Mouse (Mus musculus): ENCODE measurements around the gene Adprhl1. TPM values are rescaled to one million over a fixed set of nuclear protein-coding genes. Genes with fewer than 3 reads are reported as not detected.

Gene Adprhl1
- polyA plus RNA-seq, 1 experiment from 2014 or later = 0.25 TPM

- no peak for DNase-seq (ENCODE audit: low spot score)
- 74% methylated on average over 3 of the region's 3 CpGs for WGBS
- no peak overlapping the region for H3K4me3 ChIP-seq
- no peaks in the 10 kb centered on the region for H3K27me3 ChIP-seq (ENCODE audit: insufficient read depth, poor library complexity, severe bottlenecking)
- H3K36me3 ChIP-seq = peaks cover 34% of the 10 kb centered on the region
- H3K4me1 ChIP-seq (replicated peaks) = no peaks in the 10 kb centered on the region
- no peak overlapping the region for H3K27ac ChIP-seq
- H3K9me3 ChIP-seq = no peaks in the 10 kb centered on the region
These were observed 9.4 kb upstream of the Adprhl1 start for GRCm38 (mm10) chr8:13263376-13263775.

GRCm38 (mm10) chr8:13253413-13253812 is 549 bp downstream of the Adprhl1 start:
- Histone ChIP-seq H3K4me1 (replicated peaks) (peaks cover 11% of the 10 kb centered on the region), H3K27me3 (ENCODE audit: insufficient read depth, poor library complexity, severe bottlenecking) (no peaks in the 10 kb centered on the region), H3K36me3 (peaks cover 28% of the 10 kb centered on the region), H3K4me3 (no peak overlapping the region), H3K27ac (0 out of 2 replicates have a peak overlapping the region, but pooled peaks have one; percentile 5), H3K9me3 (no peaks in the 10 kb centered on the region)
- no peak for DNase-seq (ENCODE audit: low spot score)
- WGBS = 79% methylated on average over 5 of the region's 5 CpGs

GRCm38 (mm10) chr8:13252837-13253236 is 1.1 kb downstream of the Adprhl1 start:
- H3K4me1 ChIP-seq (replicated peaks) = peaks cover 11% of the 10 kb centered on the region
- no peak overlapping the region for H3K4me3 ChIP-seq
- no peak overlapping the region for H3K27ac ChIP-seq
- DNase-seq (ENCODE audit: low spot score) = no peak
- 90% methylated on average over 13 of the region's 13 CpGs for WGBS
- H3K27me3 ChIP-seq (ENCODE audit: insufficient read depth, poor library complexity, severe bottlenecking) = no peaks in the 10 kb centered on the region
- H3K36me3 ChIP-seq = peaks cover 23% of the 10 kb centered on the region
- no peaks in the 10 kb centered on the region for H3K9me3 ChIP-seq

- H3K4me3 ChIP-seq = no peak overlapping the region
- H3K4me1 ChIP-seq (replicated peaks) = no peaks in the 10 kb centered on the region
- H3K27ac ChIP-seq = no peak overlapping the region
- DNase-seq (ENCODE audit: low spot score) = no peak
- no peaks in the 10 kb centered on the region for H3K27me3 ChIP-seq (ENCODE audit: insufficient read depth, poor library complexity, severe bottlenecking)
- no peaks in the 10 kb centered on the region for H3K36me3 ChIP-seq
- 92% methylated on average over 11 of the region's 11 CpGs for WGBS
- H3K9me3 ChIP-seq = no peaks in the 10 kb centered on the region
These were observed 9.6 kb downstream of the Adprhl1 start for GRCm38 (mm10) chr8:13244343-13244880.

DNA sequence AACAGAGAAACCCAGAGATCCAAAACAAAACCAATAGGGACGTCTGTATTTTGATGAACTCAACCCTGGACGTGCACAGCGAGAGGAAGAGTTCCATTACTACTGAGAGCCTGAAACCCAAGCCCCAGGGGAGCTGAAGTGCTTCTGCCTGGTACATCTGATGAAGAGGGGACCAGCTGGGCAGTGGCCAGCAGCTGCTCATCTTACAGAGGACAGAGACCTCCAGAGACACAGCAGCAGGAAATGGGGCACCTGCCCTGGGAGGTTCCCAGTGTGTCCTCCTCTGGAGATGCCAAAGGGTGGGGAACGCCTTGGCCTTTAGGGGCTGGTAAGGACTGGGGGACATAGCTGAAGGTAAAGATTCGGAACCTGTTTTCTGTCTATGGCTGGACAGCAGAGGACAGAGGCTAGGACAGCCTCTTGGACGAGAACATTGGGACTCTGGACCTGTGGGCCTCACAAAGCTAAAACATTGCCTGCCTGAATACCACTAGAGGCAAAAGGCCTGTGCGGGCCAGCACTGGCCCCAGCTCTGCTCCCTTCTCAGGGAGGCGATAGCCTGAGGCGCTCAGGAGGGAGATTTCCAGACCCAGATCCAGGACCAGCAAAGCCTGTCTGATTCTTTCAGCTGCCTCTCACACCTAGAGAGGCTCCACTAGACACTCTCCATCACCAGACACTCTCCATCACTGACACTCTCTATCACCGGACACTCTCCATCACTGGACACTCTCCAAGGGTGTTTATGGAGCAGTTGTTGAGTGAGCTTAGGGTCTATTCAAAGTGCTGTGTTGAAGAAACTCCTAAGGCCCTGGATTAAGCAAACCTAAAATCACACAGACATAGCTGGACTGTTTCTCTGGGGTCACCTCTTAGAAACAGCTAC is 10.7 kb downstream of the Adprhl1 start:
- no peak for DNase-seq (ENCODE audit: low spot score)
- H3K27ac ChIP-seq = no peak overlapping the region
- no peaks in the 10 kb centered on the region for H3K27me3 ChIP-seq (ENCODE audit: insufficient read depth, poor library complexity, severe bottlenecking)
- H3K9me3 ChIP-seq = no peaks in the 10 kb centered on the region
- 76% methylated on average over 10 of the region's 10 CpGs for WGBS
- no peaks in the 10 kb centered on the region for H3K4me1 ChIP-seq (replicated peaks)
- no peak overlapping the region for H3K4me3 ChIP-seq
- no peaks in the 10 kb centered on the region for H3K36me3 ChIP-seq

GRCm38 (mm10) chr8:13240691-13241090 is 13.3 kb downstream of the Adprhl1 start:
- Histone ChIP-seq H3K9me3 (no peaks in the 10 kb centered on the region), H3K36me3 (no peaks in the 10 kb centered on the region), H3K27me3 (ENCODE audit: insufficient read depth, poor library complexity, severe bottlenecking) (no peaks in the 10 kb centered on the region), H3K4me1 (replicated peaks) (no peaks in the 10 kb centered on the region), H3K27ac (no peak overlapping the region), H3K4me3 (no peak overlapping the region)
- DNase-seq (ENCODE audit: low spot score) = no peak
- 84% methylated on average over 7 of the region's 7 CpGs for WGBS

- Histone ChIP-seq H3K36me3 (no peaks in the 10 kb centered on the region), H3K4me3 (no peak overlapping the region), H3K27ac (no peak overlapping the region), H3K27me3 (ENCODE audit: insufficient read depth, poor library complexity, severe bottlenecking) (no peaks in the 10 kb centered on the region), H3K9me3 (no peaks in the 10 kb centered on the region), H3K4me1 (replicated peaks) (no peaks in the 10 kb centered on the region)
- no peak for DNase-seq (ENCODE audit: low spot score)
- 96% methylated on average over 9 of the region's 9 CpGs for WGBS
These were observed 13.9 kb downstream of the Adprhl1 start for GRCm38 (mm10) chr8:13240055-13240454.

- H3K4me1 ChIP-seq (replicated peaks) = no peaks in the 10 kb centered on the region
- H3K36me3 ChIP-seq = no peaks in the 10 kb centered on the region
- H3K4me3 ChIP-seq = no peak overlapping the region
- no peaks in the 10 kb centered on the region for H3K9me3 ChIP-seq
- H3K27me3 ChIP-seq (ENCODE audit: insufficient read depth, poor library complexity, severe bottlenecking) = no peaks in the 10 kb centered on the region
- 87% methylated on average over 13 of the region's 13 CpGs for WGBS
- no peak overlapping the region for H3K27ac ChIP-seq
- no peak for DNase-seq (ENCODE audit: low spot score)
These were observed 19.2 kb downstream of the Adprhl1 start for GRCm38 (mm10) chr8:13234803-13235202.

DNA sequence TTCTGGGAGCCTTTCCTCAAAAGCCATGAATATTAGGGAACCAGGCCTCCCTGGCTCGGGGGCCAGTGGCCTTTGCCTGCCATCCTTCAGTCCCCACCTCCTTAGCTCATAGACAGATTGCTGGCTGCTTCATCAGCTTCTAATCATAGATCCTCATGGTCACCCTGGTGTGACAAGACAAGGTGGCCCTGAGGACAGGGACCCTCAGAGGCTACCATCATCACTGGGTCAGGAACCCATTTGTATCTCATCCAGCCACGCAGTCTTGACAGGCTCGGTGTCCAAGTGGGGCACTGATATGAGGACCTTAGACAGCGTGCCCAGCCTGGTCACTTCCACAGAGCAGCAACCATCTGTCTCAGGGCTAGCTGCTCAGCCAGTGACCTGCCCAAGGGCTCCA is 23.5 kb downstream of the Adprhl1 start:
- no peaks in the 10 kb centered on the region for H3K9me3 ChIP-seq
- no peak for DNase-seq (ENCODE audit: low spot score)

DNA sequence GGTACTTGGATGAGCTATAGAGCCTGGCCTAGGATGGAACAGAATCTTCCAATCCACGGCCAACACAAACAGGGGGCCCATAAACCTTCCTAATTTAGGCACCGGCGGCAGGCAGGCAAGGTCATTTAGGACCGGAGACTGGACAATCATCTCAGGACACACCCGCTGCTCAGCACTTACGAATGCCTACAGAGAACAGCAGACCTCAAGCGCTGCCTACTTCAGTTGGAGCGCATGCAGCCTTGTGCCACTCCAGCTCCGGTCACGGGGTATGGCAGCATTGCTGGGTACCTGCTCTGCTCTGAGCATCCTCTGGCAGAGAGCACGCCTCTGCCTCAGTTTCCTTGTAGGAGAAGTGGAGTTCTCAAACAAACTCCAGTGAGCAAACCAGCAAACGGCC is 24.2 kb downstream of the Adprhl1 start:
- Histone ChIP-seq H3K27me3 (ENCODE audit: insufficient read depth, poor library complexity, severe bottlenecking) (no peaks in the 10 kb centered on the region), H3K36me3 (no peaks in the 10 kb centered on the region), H3K27ac (no peak overlapping the region), H3K4me1 (replicated peaks) (peaks cover 16% of the 10 kb centered on the region), H3K4me3 (no peak overlapping the region), H3K9me3 (no peaks in the 10 kb centered on the region)
- 91% methylated on average over 12 of the region's 12 CpGs for WGBS
- no peak for DNase-seq (ENCODE audit: low spot score)

More for the DNA sequence above, 23.5 kb downstream of the Adprhl1 start:
- H3K4me3 ChIP-seq = no peak overlapping the region
- 89% methylated on average over 4 of the region's 4 CpGs for WGBS
- no peaks in the 10 kb centered on the region for H3K27me3 ChIP-seq (ENCODE audit: insufficient read depth, poor library complexity, severe bottlenecking)
- H3K27ac ChIP-seq = no peak overlapping the region
- peaks cover 16% of the 10 kb centered on the region for H3K4me1 ChIP-seq (replicated peaks)
- no peaks in the 10 kb centered on the region for H3K36me3 ChIP-seq

DNA sequence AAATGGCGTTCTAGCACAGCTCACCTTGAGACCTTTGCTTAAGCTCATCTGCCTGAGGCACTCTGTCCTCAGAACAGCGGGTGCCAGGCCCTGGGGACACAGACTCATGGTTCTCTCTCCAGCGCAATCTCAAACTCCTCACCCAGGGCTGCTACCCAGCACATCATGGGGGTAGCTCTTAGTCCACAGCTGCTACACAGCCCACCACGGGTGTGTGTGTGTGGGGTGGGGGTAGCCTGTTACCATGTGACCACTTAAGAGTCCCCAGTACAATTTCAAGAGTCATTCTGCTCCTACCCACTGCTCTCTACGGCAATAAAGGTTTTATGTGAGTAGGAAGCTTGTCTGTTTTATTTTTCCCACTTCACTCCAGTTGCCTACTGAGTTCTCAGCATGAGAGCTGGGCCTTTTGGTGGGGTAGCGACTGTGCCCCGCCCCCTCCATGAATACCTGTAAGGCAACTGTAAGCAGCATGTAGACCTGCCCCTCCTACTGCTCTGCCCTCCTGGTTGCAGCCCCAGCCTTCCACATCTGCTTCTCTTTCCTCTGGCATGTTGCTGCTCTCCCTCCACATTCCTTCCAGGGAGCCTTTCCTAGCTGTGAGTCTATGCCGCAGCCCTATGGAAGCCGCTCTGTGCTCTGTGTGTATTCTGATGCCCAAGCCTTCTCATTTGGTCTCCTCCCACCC is 24.9 kb downstream of the Adprhl1 start:
- DNase-seq (ENCODE audit: low spot score) = no peak
- Histone ChIP-seq H3K27me3 (ENCODE audit: insufficient read depth, poor library complexity, severe bottlenecking) (no peaks in the 10 kb centered on the region), H3K27ac (no peak overlapping the region), H3K4me3 (no peak overlapping the region), H3K36me3 (no peaks in the 10 kb centered on the region), H3K9me3 (no peaks in the 10 kb centered on the region), H3K4me1 (replicated peaks) (peaks cover 16% of the 10 kb centered on the region)
- WGBS = 52% methylated on average over 9 of the region's 9 CpGs

DNA sequence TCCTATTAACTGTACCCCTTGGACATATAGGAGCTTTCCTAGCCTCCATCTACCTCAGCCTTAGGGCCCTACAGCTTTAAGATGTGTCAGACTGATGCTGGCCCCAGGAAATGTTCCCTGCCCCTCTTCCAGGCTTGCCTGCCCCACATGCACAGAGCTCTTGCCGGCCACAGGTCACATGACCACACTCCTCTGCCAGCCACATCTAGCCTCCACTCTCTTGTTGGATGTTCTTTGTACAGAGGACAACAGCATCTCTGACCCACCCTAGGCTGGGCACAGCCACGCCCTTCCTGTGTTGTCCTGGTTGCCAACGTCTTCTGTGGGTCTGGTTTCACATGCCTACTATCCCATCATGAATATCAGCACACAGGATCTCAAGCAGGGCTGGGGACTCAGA is 26.8 kb downstream of the Adprhl1 start:
- Histone ChIP-seq H3K4me3 (no peak overlapping the region), H3K27ac (no peak overlapping the region), H3K36me3 (no peaks in the 10 kb centered on the region), H3K4me1 (replicated peaks) (peaks cover 16% of the 10 kb centered on the region), H3K9me3 (no peaks in the 10 kb centered on the region), H3K27me3 (ENCODE audit: insufficient read depth, poor library complexity, severe bottlenecking) (no peaks in the 10 kb centered on the region)
- no peak for DNase-seq (ENCODE audit: low spot score)
- 80% methylated on average over 3 of the region's 3 CpGs for WGBS

GRCm38 (mm10) chr8:13226288-13226687 is 27.7 kb downstream of the Adprhl1 start:
- peak; percentile 47 for DNase-seq (ENCODE audit: low spot score)
- Histone ChIP-seq H3K4me3 (no peak overlapping the region), H3K36me3 (no peaks in the 10 kb centered on the region), H3K4me1 (replicated peaks) (peaks cover 16% of the 10 kb centered on the region), H3K27ac (peak overlapping the region; percentile 66), H3K9me3 (no peaks in the 10 kb centered on the region), H3K27me3 (ENCODE audit: insufficient read depth, poor library complexity, severe bottlenecking) (no peaks in the 10 kb centered on the region)
- 45% methylated on average over 6 of the region's 6 CpGs for WGBS
